27 mouse cellular contexts compared by ENCODE assay signal in the genomic region with DNA sequence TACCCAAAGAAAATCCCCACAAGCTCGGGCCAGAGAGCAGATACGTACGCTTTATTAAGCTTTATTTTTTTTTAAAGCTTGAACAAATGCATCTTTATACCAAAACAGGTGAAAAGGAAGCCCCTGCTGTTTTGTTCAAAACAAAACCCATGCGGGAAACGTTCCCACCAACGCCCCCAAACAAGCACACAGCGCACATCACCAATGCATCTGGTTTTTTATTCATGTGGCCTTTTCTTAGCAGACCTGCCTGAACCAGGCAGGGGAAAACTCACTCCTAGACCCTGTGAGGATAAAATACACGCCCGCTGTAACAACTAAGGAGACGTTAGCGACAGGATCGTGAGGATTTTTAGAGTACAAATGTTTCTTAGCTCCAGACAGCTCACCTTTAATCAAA. TPM values are rescaled to one million over a fixed set of nuclear protein-coding genes. Genes with fewer than 3 reads are reported as not detected.
A peak's percentile ranks its signal among the peaks of the same experiment; 100 is the strongest.
DNase-seq lines count a peak whose midpoint lies in the region; ATAC-seq and TF ChIP-seq lines count a peak whose summit lies in the region.
"Had no signal": no experiment of that assay in that cellular context is flagged by ENCODE, and none has a peak within 500 bp of the region (broad histone marks: within the 10 kb centered on the region; RNA-seq: fewer than 3 reads in every experiment).

No protein-coding gene starts in this region.

- no peaks in the 10 kb centered on the region for H3K27me3 ChIP-seq in heart, embryonic 13.5 days (replicated peaks)
- H3K27me3 ChIP-seq in lung, embryonic 15.5 days, result no peaks in the 10 kb centered on the region
- H3K27me3 ChIP-seq in lung, postnatal 0 days (replicated peaks; ENCODE audit: insufficient read depth, low read length), result no peaks in the 10 kb centered on the region
- H3K27me3 ChIP-seq in E14TG2a.4 (ENCODE audit: insufficient read depth, low read length) (no peaks in the 10 kb centered on the region), ES-Bruce4 (ENCODE audit: control insufficient read depth, insufficient read depth, low read length, poor library complexity, severe bottlenecking) (no peaks in the 10 kb centered on the region)
- H3K27me3 ChIP-seq: embryonic facial prominence, embryonic 13.5 days; hindbrain, embryonic 13.5 days; midbrain, embryonic 15.5 days; neural tube, embryonic 12.5 days; Patski had no signal

- TF ChIP-seq POLR2A in ES-Bruce4 (IDR thresholded peaks at IDR 0.05; ENCODE audit: insufficient read depth, low read length), result no peak

- intact Hi-C loops in heart, postnatal 36 days (cut with DNase I), result no loop called here

- peaks cover 58% of the 10 kb centered on the region for H3K4me1 ChIP-seq in heart, embryonic 13.5 days
- peaks cover 15% of the 10 kb centered on the region for H3K4me1 ChIP-seq in lung, embryonic 15.5 days
- H3K4me1 ChIP-seq in lung, postnatal 0 days (ENCODE audit: insufficient read depth, low read depth, low read length), result peaks cover 8% of the 10 kb centered on the region; the same call in 1 of the 2 replicates
- H3K4me1 ChIP-seq in E14TG2a.4 (replicated peaks; ENCODE audit: low read depth, low read length) (peaks cover 77% of the 10 kb centered on the region), ES-Bruce4 (ENCODE audit: control insufficient read depth, insufficient read depth, low read length) (peaks cover 10% of the 10 kb centered on the region)
- H3K4me1 ChIP-seq: neural tube, embryonic 12.5 days had no signal

- TF ChIP-seq EP300 in lung, postnatal 0 days (IDR thresholded peaks at IDR 0.05), result no peak
- no peak for TF ChIP-seq EP300 in ES-Bruce4 (IDR thresholded peaks at IDR 0.05; ENCODE audit: insufficient read depth, low read depth, low read length)

- H3K36me3 ChIP-seq in heart, embryonic 13.5 days, result no peaks in the 10 kb centered on the region
- H3K36me3 ChIP-seq in lung, embryonic 15.5 days, result no peaks in the 10 kb centered on the region
- H3K36me3 ChIP-seq in lung, postnatal 0 days (ENCODE audit: insufficient read depth, low read length), result no peaks in the 10 kb centered on the region
- H3K36me3 ChIP-seq in E14TG2a.4 (ENCODE audit: insufficient read depth, low read length), result no peaks in the 10 kb centered on the region
- no peaks in the 10 kb centered on the region for H3K36me3 ChIP-seq in ES-Bruce4 (ENCODE audit: control insufficient read depth, insufficient read depth, low read length, poor library complexity, severe bottlenecking)
- H3K36me3 ChIP-seq: embryonic facial prominence, embryonic 13.5 days; hindbrain, embryonic 13.5 days; midbrain, embryonic 15.5 days; neural tube, embryonic 12.5 days had no signal

- H3K9ac ChIP-seq in heart, embryonic 13.5 days, result no peak overlapping the region
- H3K9ac ChIP-seq in lung, embryonic 15.5 days, result no peak overlapping the region
- no peak overlapping the region for H3K9ac ChIP-seq in lung, postnatal 0 days (replicated peaks; ENCODE audit: low read depth)
- H3K9ac ChIP-seq in ES-Bruce4 (ENCODE audit: low read depth, poor library complexity, severe bottlenecking), result peak overlapping the region; percentile 79
- H3K9ac ChIP-seq: embryonic facial prominence, embryonic 13.5 days; hindbrain, embryonic 13.5 days; liver, embryonic 14.5 days; lung, embryonic 14.5 days; midbrain, embryonic 15.5 days; neural tube, embryonic 12.5 days had no signal

- H3K4me2 ChIP-seq in heart, embryonic 13.5 days, result no peak overlapping the region
- no peak overlapping the region for H3K4me2 ChIP-seq in lung, embryonic 15.5 days
- H3K4me2 ChIP-seq in lung, postnatal 0 days (replicated peaks; ENCODE audit: low read depth, low read length), result no peak overlapping the region
- H3K4me2 ChIP-seq: embryonic facial prominence, embryonic 13.5 days; hindbrain, embryonic 13.5 days; lung, embryonic 14.5 days; midbrain, embryonic 15.5 days; neural tube, embryonic 12.5 days had no signal

- H3K27ac ChIP-seq in heart, embryonic 13.5 days (replicated peaks), result 0 out of 2 replicates have a peak overlapping the region, but pooled peaks have one; percentile 74
- peak overlapping the region; percentile 67; the same call in 1 of the 2 replicates for H3K27ac ChIP-seq in lung, embryonic 15.5 days
- no peak overlapping the region; the same call in 1 of the 2 replicates for H3K27ac ChIP-seq in lung, postnatal 0 days (ENCODE audit: low read length)
- peak overlapping the region; percentile 90 for H3K27ac ChIP-seq in ES-Bruce4 (ENCODE audit: insufficient read depth, low read length)
- H3K27ac ChIP-seq: embryonic facial prominence, embryonic 13.5 days; hindbrain, embryonic 13.5 days; liver, embryonic 14.5 days; midbrain, embryonic 15.5 days; neural tube, embryonic 12.5 days had no signal

- no peak for ATAC-seq in heart, embryonic 13.5 days (ENCODE audit: extremely low read depth, insufficient number of reproducible peaks, low FRiP score, low TSS enrichment)
- no peak for ATAC-seq in lung, embryonic 15.5 days (ENCODE audit: borderline replicate concordance, extremely low read depth, low FRiP score, low TSS enrichment)
- ATAC-seq in lung, postnatal 0 days, result no peak
- ATAC-seq: forebrain, embryonic 16.5 days; midbrain, embryonic 15.5 days; Patski had no signal

- no peaks in the 10 kb centered on the region for H3K9me3 ChIP-seq in heart, embryonic 13.5 days
- no peaks in the 10 kb centered on the region for H3K9me3 ChIP-seq in lung, embryonic 15.5 days
- no peaks in the 10 kb centered on the region for H3K9me3 ChIP-seq in lung, postnatal 0 days (ENCODE audit: low read length)
- H3K9me3 ChIP-seq in E14TG2a.4 (ENCODE audit: low read length), result no peaks in the 10 kb centered on the region
- H3K9me3 ChIP-seq in ES-Bruce4 (replicated peaks; ENCODE audit: control insufficient read depth, insufficient read depth, low read length, poor library complexity, severe bottlenecking), result no peaks in the 10 kb centered on the region
- H3K9me3 ChIP-seq: embryonic facial prominence, embryonic 13.5 days; hindbrain, embryonic 13.5 days; midbrain, embryonic 15.5 days; neural tube, embryonic 12.5 days had no signal

- DNase-seq in heart, postnatal 36 days, result no peak
- DNase-seq in lung, postnatal 0 days (ENCODE audit: low spot score), result no peak
- no peak for DNase-seq in right cerebral cortex, postnatal 14 days
- DNase-seq in adipocyte (ENCODE audit: low spot score), result no peak
- DNase-seq: adrenal gland, postnatal 25 days; B cell, adult 2 months; cerebellum, adult 18-20 months; gastrocnemius, postnatal 10 days; heart, postnatal 4 days; kidney, adult 11 months; kidney, postnatal 14 days; left cerebral cortex, postnatal 4 days; liver; lung, embryonic 14.5 days; lung, postnatal 36 days; thymus, postnatal 14 days had no signal

- no peak overlapping the region for H3K4me3 ChIP-seq in heart, embryonic 13.5 days
- no peak overlapping the region for H3K4me3 ChIP-seq in lung, embryonic 15.5 days
- H3K4me3 ChIP-seq in lung, postnatal 0 days (ENCODE audit: low read depth, low read length), result no peak overlapping the region
- peak overlapping the region; percentile 67 for H3K4me3 ChIP-seq in E14TG2a.4 (replicated peaks; ENCODE audit: low read length)
- peak overlapping the region; percentile 30; the same call in 1 of the 2 replicates for H3K4me3 ChIP-seq in ES-Bruce4 (ENCODE audit: low read depth, low read length)
- H3K4me3 ChIP-seq: embryonic facial prominence, embryonic 13.5 days; hindbrain, embryonic 13.5 days; midbrain, embryonic 15.5 days; neural tube, embryonic 12.5 days had no signal

- WGBS in heart, embryonic 13.5 days, result 81% methylated on average over 12 of the region's 12 CpGs
- 85% methylated on average over 12 of the region's 12 CpGs for WGBS in lung, embryonic 15.5 days
- WGBS in lung, postnatal 0 days, result 85% methylated on average over 12 of the region's 12 CpGs

- TF ChIP-seq CTCF in lung, postnatal 0 days (IDR thresholded peaks at IDR 0.05), result no peak
- TF ChIP-seq CTCF in E14TG2a.4 (conservative IDR thresholded peaks at IDR 0.05; ENCODE audit: low read length) (no peak), ES-Bruce4 (IDR thresholded peaks at IDR 0.05; ENCODE audit: low read depth, low read length) (no peak)

RNA-seq across cellular contexts. Expression of a gene that starts 14.4 kb away (rescaled TPM):
- 6.2 and 6.5 TPM in 2 replicates for polyA plus RNA-seq in heart, embryonic 13.5 days (2015; fragmentation: Nextera tagmentation; extraction: Ambion mirVana)
- 10 to 100 TPM; 76.2 to 88.0 TPM for total RNA-seq in heart, postnatal 36 days (2021)
- 4.6 and 5.2 TPM in 2 replicates for polyA plus RNA-seq in lung, embryonic 15.5 days (2015; fragmentation: Nextera tagmentation; extraction: Ambion mirVana)
- 6.6 and 6.9 TPM in 2 replicates for polyA plus RNA-seq in lung, postnatal 0 days (2015; fragmentation: Nextera tagmentation; extraction: Ambion mirVana)
- polyA plus RNA-seq in ES-Bruce4 (2011; ENCODE audit: insufficient read depth, insufficient read length, low read depth, missing spikeins), result 56.0 and 61.1 TPM in 2 replicates

Comparison
In these comparisons a context has a peak if more than half of its experiments do, and no peak if none do; other contexts are left out.
1. H3K4me3 ChIP-seq: peak in E14TG2a.4 (single experiment) and ES-Bruce4 (single experiment); none in heart, embryonic 13.5 days (single experiment), lung, embryonic 15.5 days (single experiment) and lung, postnatal 0 days (single experiment).